Mouse (Mus musculus): Measurements from ENCODE around the gene Fbxl2.

- TF ChIP-seq USF1 (IDR thresholded peaks at IDR 0.05; ENCODE audit: low read depth) (no peak), MAX (IDR thresholded peaks at IDR 0.05) (no peak), CTCF (IDR thresholded peaks at IDR 0.05; ENCODE audit: control insufficient read depth, insufficient read depth, insufficient read length) (no peak), MYOD1 (IDR thresholded peaks at IDR 0.05; ENCODE audit: control insufficient read depth, insufficient read length, low read depth) (no peak), FOSL1 (IDR thresholded peaks at IDR 0.05; ENCODE audit: insufficient read depth, low read length, poor library complexity, severe bottlenecking) (no peak)
Measured at GRCm38 (mm10) chr9:113978656-113979055, 67.3 kb downstream of the Fbxl2 start.

Measured in C2C12 (cell line).